Mouse (Mus musculus): ENCODE measurements at regions not wholly inside any gene's neighbourhood (a gene's known extent, or its start where the extent isn't known, plus 50 kb on each side); places are given as distances from the start of the nearest gene placed in this dataset.

DNA sequence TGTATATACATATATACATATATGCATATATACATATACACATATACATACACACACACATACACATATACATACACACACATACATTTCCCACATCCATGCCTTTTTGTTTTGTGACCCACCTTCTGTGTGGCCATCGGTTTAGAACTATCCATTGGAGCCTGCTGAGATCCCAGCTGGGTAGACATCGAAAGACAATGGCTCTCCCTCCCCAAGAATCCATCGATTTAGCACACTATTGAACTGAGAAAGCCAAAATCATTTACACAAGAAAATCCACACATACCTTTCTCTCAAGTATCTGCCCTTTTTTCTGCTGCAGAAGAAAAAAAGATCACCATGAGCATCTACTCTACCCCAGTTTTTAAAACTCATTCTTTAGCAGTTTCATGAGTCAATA is 182.8 kb downstream of the Gsdmc2 start:
- no peaks in the 10 kb centered on the region for H3K27me3 ChIP-seq (ENCODE audit: insufficient read depth, poor library complexity, severe bottlenecking)
- WGBS: 65% methylated on average over 3 of the region's 3 CpGs
- no peak overlapping the region for H3K4me3 ChIP-seq
- 0 out of 2 replicates have a peak, but pooled peaks cover 4% of the 10 kb centered on the region for H3K4me1 ChIP-seq (replicated peaks)
- H3K36me3 ChIP-seq: no peaks in the 10 kb centered on the region
- no peak for DNase-seq (ENCODE audit: low spot score)
- no peaks in the 10 kb centered on the region for H3K9me3 ChIP-seq
- H3K27ac ChIP-seq: no peak overlapping the region

DNA sequence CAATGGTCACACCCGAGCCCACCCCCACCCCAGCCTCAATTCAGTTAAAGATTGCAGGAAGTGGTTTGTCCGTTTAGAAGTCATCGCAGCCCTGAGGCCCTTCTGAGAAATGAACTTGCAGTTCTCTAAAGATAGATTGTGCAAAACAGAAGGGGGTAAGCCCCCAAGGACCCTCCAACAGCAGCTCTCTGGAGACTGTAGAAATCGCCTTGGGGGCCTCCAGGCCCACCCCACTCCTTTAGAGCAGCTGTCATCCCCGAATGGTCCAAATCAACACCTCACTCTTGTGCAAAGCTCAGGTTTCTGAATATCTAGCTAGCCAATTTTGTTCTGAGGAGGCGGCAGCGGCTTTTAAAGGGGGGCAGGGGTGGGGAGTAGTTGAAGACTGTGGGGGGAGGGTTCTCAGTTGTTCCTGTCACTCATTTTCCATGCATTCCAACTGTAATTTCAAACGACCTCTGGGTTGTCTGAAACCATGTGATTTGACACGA is 186.9 kb downstream of the Gsdmc2 start:
- no peak for DNase-seq (ENCODE audit: low spot score)
- Histone ChIP-seq H3K27me3 (ENCODE audit: insufficient read depth, poor library complexity, severe bottlenecking) (no peaks in the 10 kb centered on the region), H3K9me3 (no peaks in the 10 kb centered on the region), H3K36me3 (no peaks in the 10 kb centered on the region), H3K27ac (no peak overlapping the region), H3K4me1 (replicated peaks) (0 out of 2 replicates have a peak, but pooled peaks cover 4% of the 10 kb centered on the region), H3K4me3 (no peak overlapping the region)
- 74% methylated on average over 9 of the region's 9 CpGs for WGBS

DNA sequence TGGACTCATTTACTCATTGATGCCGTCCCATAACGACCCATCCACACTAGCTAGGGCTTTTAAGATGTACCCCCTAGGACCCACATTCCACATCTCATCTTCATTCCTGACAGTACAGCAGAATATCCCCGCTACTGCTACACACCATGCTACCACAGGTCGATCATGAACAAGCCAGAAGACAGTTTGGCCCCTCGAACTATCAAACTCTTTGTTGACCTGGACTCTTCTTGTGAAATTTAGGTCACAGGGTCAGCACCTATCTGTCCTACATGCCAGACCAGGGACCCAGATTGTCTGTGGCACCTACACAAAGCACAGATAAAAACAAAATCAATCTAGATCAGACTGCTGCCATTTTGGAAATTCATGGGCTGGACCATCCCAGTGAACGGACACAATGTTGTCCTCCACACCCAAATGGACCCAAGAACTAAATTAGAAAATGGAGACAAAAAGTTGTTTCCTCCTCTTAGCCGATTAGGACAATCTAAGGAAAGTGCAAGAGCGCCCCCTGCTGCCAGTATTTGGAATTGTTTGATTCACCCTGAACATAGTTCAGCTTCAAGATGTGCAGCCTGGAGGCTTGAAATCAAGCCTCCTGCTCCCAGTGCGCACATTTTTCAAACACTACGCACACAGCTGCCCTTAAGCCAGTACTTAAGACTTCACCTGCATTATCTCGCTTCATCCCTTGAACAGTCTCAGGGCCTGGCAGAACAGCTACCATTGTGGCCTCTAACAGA is 192.6 kb downstream of the Gsdmc2 start:
- peak; percentile 84 for DNase-seq (ENCODE audit: low spot score)
- WGBS: 44% methylated on average over 11 of the region's 11 CpGs
- H3K27ac ChIP-seq: no peak overlapping the region
- H3K4me3 ChIP-seq: no peak overlapping the region
- peaks cover 9% of the 10 kb centered on the region; the same call in 1 of the 2 replicates for H3K27me3 ChIP-seq (ENCODE audit: insufficient read depth, poor library complexity, severe bottlenecking)
- H3K9me3 ChIP-seq: no peaks in the 10 kb centered on the region
- peaks cover 6% of the 10 kb centered on the region for H3K4me1 ChIP-seq (replicated peaks)
- no peaks in the 10 kb centered on the region for H3K36me3 ChIP-seq

DNA sequence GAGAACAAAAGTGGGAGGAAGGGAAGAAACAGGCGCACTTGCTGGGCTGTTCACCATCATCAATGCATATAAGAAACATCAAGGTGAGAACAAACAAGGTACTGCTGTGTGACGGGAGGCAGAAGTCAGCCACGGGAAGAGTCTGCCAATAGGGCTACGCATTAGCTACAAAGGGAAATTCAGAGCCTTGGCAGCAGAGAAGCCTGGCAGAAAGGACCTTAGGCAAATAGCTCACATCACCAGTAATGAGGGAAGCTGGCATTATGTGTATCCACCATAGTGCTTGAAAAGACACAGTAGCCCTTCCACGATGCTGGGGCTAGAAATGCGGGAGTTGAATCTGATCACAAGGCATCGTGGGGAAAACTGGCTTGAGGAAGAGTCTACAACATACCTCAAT is 193.9 kb downstream of the Gsdmc2 start:
- Histone ChIP-seq H3K27ac (no peak overlapping the region), H3K4me3 (no peak overlapping the region), H3K9me3 (no peaks in the 10 kb centered on the region), H3K27me3 (ENCODE audit: insufficient read depth, poor library complexity, severe bottlenecking) (peaks cover 9% of the 10 kb centered on the region; the same call in 1 of the 2 replicates), H3K36me3 (no peaks in the 10 kb centered on the region), H3K4me1 (replicated peaks) (peaks cover 6% of the 10 kb centered on the region)
- 90% methylated on average over 7 of the region's 7 CpGs for WGBS
- no peak for DNase-seq (ENCODE audit: low spot score)

DNA sequence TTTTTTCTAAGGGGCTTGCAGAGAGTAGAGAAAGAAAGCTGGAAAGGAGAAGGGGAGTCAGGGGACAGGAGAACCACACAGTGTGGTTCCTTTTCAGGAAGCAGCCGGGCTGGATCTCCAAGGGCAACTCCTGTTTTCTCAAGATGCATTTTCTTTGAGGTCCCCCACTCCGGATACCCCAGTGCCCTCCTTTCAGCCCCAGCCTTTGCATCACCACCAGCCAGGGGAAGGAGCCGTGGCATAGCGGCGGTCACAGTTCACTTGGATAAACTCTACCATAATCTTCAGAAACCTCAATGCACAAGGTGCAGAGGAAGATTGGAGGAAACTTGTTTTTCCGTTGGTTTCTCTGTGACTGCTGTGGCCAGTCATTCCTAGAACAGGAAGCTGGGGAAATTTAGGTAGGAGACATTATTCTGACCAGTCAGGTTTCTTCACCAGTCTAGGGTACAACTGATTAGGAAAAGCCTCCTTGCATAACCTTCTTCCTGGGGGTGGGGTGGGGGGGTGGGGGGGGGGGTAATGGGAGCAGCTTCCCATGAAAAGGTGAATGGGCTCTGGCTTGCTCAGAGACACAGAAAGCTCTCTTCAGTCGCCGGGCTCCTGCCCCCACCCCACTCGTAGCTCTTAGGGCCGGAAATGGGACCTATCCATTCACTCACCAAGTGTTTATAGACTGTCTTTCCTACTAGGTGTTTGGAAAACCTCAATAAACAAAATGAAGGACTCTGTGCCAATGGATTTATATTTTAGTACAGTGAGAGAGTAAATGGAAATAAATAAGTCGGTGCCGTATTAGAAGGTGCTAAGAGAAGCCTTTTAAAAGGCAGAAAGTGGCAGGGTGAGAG is 196.6 kb downstream of the Gsdmc2 start:
- DNase-seq (ENCODE audit: low spot score): no peak
- Histone ChIP-seq H3K4me3 (no peak overlapping the region), H3K9me3 (no peaks in the 10 kb centered on the region; the same call in 1 of the 2 replicates), H3K4me1 (replicated peaks) (peaks cover 6% of the 10 kb centered on the region), H3K27me3 (ENCODE audit: insufficient read depth, poor library complexity, severe bottlenecking) (peaks cover 9% of the 10 kb centered on the region; the same call in 1 of the 2 replicates), H3K27ac (no peak overlapping the region), H3K36me3 (no peaks in the 10 kb centered on the region)
- 80% methylated on average over 12 of the region's 12 CpGs for WGBS

DNA sequence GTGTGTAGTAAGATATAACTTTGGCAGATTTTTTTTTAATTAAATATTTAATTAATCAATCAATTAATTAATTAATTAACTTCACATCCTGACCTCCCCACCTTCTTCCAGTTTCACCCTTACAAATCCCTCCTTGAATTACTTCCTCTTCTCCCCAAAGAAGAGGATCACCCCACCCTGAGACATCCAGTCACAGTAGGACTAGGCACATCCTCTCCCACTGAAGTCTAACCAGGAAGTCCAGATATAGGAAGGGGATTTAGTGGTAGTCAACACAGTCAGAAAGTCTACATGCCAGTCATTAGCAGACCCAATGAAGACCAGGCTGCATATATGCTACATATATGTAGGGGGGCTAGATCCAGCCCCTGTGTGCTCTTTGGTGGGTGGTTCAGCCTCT is 220.2 kb downstream of the Gsdmc2 start:
- no peaks in the 10 kb centered on the region for H3K9me3 ChIP-seq
- DNase-seq (ENCODE audit: low spot score): no peak
- H3K27me3 ChIP-seq (ENCODE audit: insufficient read depth, poor library complexity, severe bottlenecking): no peaks in the 10 kb centered on the region
- no peak overlapping the region for H3K27ac ChIP-seq
- H3K36me3 ChIP-seq: no peaks in the 10 kb centered on the region
- H3K4me1 ChIP-seq (replicated peaks): no peaks in the 10 kb centered on the region
- H3K4me3 ChIP-seq: no peak overlapping the region

DNA sequence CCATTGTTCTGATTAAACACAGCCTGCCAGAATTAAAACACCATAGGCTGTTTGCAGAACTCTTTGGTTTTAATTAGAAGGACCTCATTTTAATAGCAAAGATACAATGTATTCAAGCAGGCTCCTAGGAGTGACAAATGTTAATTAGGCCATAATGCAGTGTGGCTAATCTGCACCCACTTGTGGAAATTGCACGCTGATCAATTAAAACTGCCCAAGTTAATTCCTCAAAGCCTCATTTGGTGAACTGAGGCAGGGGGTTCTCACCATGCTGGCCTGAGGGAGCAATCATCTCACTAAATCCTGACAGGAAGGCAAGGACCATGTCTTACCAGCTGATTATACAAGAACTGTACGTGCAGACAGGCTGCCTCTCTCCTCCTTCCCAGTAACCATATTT is 220.7 kb downstream of the Gsdmc2 start:
- 76% methylated on average over 2 of the region's 2 CpGs for WGBS
- Histone ChIP-seq H3K4me3 (no peak overlapping the region), H3K36me3 (no peaks in the 10 kb centered on the region), H3K4me1 (replicated peaks) (no peaks in the 10 kb centered on the region), H3K27me3 (ENCODE audit: insufficient read depth, poor library complexity, severe bottlenecking) (no peaks in the 10 kb centered on the region), H3K9me3 (no peaks in the 10 kb centered on the region), H3K27ac (no peak overlapping the region)
- no peak for DNase-seq (ENCODE audit: low spot score)

DNA sequence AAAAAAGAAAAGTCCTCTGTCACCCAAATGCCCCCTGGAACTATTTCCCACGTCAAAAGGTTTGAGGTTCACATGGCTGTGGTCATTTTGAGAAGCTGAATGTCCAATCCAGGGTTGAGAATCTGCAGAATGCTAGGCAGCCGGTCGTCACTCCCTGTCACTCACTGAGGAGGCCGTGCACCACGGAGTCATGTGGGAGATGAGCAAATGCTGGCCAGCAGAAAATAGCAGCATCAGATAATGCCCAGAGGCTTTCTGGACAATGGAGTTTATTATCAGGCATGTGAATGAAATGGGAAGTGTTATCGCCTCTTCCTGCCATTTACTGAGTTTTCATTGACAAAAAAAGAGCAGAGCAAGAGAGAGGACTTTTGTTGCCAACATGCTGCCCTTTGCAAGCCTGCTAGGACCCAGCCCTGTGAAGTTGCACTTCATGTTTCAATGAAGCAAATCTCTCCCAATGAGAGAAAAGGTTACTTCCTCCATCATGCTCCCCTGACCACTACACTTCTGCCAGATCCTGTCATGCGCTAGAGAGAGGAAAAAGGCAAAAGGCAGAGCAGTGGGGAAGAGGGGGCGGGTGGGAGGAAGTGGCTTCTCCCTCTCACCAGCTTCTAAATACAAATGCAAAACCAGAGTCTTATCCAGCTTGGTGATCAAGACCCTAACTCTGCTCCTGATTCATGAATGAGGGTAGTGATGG is 228.3 kb downstream of the Gsdmc2 start:
- no peak overlapping the region for H3K4me3 ChIP-seq
- H3K27ac ChIP-seq: no peak overlapping the region
- 68% methylated on average over 8 of the region's 8 CpGs for WGBS
- DNase-seq (ENCODE audit: low spot score): peak; percentile 6
- H3K9me3 ChIP-seq: no peaks in the 10 kb centered on the region
- no peaks in the 10 kb centered on the region for H3K4me1 ChIP-seq (replicated peaks)
- no peaks in the 10 kb centered on the region for H3K36me3 ChIP-seq
- no peaks in the 10 kb centered on the region for H3K27me3 ChIP-seq (ENCODE audit: insufficient read depth, poor library complexity, severe bottlenecking)

DNA sequence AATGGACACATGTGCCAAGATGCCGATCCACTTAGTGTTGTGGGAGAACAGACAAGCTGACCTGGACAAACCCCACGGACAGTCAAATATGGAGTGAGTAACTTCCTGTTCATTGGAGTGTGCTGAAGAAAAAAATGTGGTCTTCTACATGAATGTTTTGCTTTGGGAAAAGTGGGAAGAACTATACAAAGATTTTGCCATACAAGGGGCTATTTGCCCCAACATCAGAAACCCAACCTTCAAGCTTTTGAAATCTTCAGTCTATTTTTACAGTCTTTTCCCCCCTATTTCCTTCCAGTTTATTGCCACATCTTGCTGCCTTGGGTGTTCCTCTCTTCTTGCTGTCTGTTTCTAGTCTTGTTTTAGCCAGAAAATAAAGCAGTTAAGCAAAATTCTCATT is 230.8 kb downstream of the Gsdmc2 start:
- WGBS: 92% methylated on average over 2 of the region's 2 CpGs
- H3K4me1 ChIP-seq (replicated peaks): no peaks in the 10 kb centered on the region
- no peak overlapping the region for H3K4me3 ChIP-seq
- H3K9me3 ChIP-seq: no peaks in the 10 kb centered on the region
- no peak for DNase-seq (ENCODE audit: low spot score)
- no peak overlapping the region for H3K27ac ChIP-seq
- no peaks in the 10 kb centered on the region for H3K27me3 ChIP-seq (ENCODE audit: insufficient read depth, poor library complexity, severe bottlenecking)
- H3K36me3 ChIP-seq: no peaks in the 10 kb centered on the region

DNA sequence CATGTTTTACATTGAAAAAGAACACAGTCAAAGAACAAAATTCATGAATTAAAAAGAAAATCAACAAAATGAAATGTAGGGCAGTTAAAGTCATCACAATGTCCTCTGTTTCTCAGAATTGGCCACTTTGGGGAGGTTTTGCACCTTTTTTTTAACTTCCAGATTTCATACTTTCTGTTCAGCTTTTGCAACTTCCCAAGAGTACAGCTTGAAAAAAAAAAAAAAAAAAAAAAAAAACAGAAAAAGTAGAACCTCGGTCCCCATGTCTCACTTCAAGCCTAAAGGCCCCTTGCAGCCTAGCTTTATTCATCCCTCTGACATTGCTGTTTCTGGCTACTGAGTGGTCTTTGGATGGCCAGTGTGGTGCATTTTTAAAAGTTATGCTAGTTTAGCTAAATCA is 231.9 kb downstream of the Gsdmc2 start:
- Histone ChIP-seq H3K9me3 (no peaks in the 10 kb centered on the region), H3K27me3 (ENCODE audit: insufficient read depth, poor library complexity, severe bottlenecking) (no peaks in the 10 kb centered on the region), H3K4me1 (replicated peaks) (no peaks in the 10 kb centered on the region), H3K27ac (no peak overlapping the region), H3K36me3 (no peaks in the 10 kb centered on the region), H3K4me3 (no peak overlapping the region)
- WGBS: 84% methylated on average over 1 of the region's 1 CpGs
- no peak for DNase-seq (ENCODE audit: low spot score)

DNA sequence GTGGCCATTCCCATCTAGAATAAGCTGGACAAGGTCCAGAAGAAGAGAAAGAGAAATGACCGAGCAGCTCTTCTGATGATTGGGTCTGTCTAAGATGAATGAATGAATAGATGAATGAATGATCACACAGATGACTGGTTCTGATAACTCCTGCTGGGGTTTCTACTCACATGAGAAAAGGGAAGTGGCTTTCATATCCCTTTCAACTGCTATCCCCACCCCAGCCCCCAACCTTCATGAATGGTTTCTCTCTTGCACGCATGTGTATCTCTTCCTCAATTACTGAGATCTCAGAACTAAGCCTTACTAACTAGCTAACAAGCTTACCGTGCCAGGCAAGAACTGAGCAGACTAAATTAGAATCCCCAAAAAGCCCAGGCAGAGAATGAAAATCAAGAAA is 233.8 kb downstream of the Gsdmc2 start:
- Histone ChIP-seq H3K27ac (no peak overlapping the region), H3K4me1 (replicated peaks) (no peaks in the 10 kb centered on the region), H3K27me3 (ENCODE audit: insufficient read depth, poor library complexity, severe bottlenecking) (no peaks in the 10 kb centered on the region), H3K4me3 (no peak overlapping the region), H3K9me3 (no peaks in the 10 kb centered on the region), H3K36me3 (no peaks in the 10 kb centered on the region)
- WGBS: 89% methylated on average over 3 of the region's 3 CpGs
- DNase-seq (ENCODE audit: low spot score): no peak

DNA sequence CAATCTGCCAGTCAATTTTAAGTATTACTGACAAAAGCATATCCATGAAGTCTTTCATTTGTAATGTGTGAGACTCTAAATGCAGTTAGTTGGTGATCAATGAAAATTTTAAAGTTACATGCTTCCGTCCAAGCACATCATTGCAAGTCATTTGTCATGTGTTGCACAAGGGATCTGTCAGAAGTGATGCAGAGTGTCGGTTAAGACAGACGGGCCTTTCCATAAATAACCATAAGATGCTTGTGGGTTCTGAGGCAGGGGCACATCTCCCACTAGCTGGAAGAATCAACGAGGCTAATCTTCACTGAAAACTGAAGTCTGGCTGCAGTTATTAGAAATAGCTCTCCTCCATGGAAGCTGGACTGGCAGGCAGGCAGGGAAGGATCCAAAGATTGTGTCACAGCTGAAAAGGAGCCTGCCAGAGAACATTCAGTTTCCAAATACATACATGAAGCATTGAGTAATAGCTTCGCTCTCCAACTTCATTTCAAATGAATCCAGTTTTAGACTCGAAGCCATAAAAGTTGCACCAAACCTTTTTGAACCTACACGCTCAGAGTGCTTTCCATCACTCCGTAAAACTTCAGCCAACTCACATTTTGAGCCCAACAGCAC is 241.8 kb downstream of the Gsdmc2 start:
- no peak overlapping the region for H3K27ac ChIP-seq
- no peaks in the 10 kb centered on the region for H3K27me3 ChIP-seq (ENCODE audit: insufficient read depth, poor library complexity, severe bottlenecking)
- no peak overlapping the region for H3K4me3 ChIP-seq
- H3K9me3 ChIP-seq: no peaks in the 10 kb centered on the region
- H3K36me3 ChIP-seq: no peaks in the 10 kb centered on the region
- no peaks in the 10 kb centered on the region for H3K4me1 ChIP-seq (replicated peaks)
- 83% methylated on average over 8 of the region's 8 CpGs for WGBS
- DNase-seq (ENCODE audit: low spot score): no peak
